Mouse (Mus musculus): Measurements from ENCODE around the gene Mob1a. TPM values are rescaled to one million over a fixed set of nuclear protein-coding genes. Genes with fewer than 3 reads are reported as not detected.

Mob1a gene
- polyA plus RNA-seq, 1 experiment from 2014 or later = 69.7 TPM

GRCm38 (mm10) chr6:83381510-83382491 is 56.0 kb downstream of the Mob1a start:
- H3K36me3 ChIP-seq (ENCODE audit: control insufficient read depth, insufficient read depth, low read length) = peaks cover 29% of the 10 kb centered on the region
- H3K27me3 ChIP-seq (ENCODE audit: control insufficient read depth, insufficient read depth, low read length) = no peaks in the 10 kb centered on the region
- WGBS = 90% methylated on average over 10 of the region's 10 CpGs
- H3K9ac ChIP-seq (ENCODE audit: low read length) = no peak overlapping the region
- DNase-seq (ENCODE audit: low spot score) (no peak), ATAC-seq (ENCODE audit: insufficient number of reproducible peaks, low FRiP score, low TSS enrichment, low read depth) (no peak; the same call in 1 of the 2 replicates)
- H3K27ac ChIP-seq (replicated peaks; ENCODE audit: low read depth, low read length) = no peak overlapping the region
- no peaks in the 10 kb centered on the region for H3K9me3 ChIP-seq (ENCODE audit: control insufficient read depth, low read length)
- no peaks in the 10 kb centered on the region for H3K4me1 ChIP-seq (ENCODE audit: control insufficient read depth, insufficient read depth, low read length)
- no peak overlapping the region for H3K4me3 ChIP-seq (ENCODE audit: low read depth, low read length)
- no peak overlapping the region for H3K4me2 ChIP-seq (ENCODE audit: low read depth, severe bottlenecking)

- peaks cover 19% of the 10 kb centered on the region for H3K36me3 ChIP-seq (ENCODE audit: control insufficient read depth, insufficient read depth, low read length)
- WGBS = 93% methylated on average over 9 of the region's 9 CpGs
- no peak overlapping the region for H3K4me2 ChIP-seq (ENCODE audit: low read depth, severe bottlenecking)
- no peak overlapping the region for H3K4me3 ChIP-seq (ENCODE audit: low read depth, low read length)
- no peaks in the 10 kb centered on the region for H3K4me1 ChIP-seq (ENCODE audit: control insufficient read depth, insufficient read depth, low read length)
- ATAC-seq (ENCODE audit: insufficient number of reproducible peaks, low FRiP score, low TSS enrichment, low read depth) = no peak
- H3K27ac ChIP-seq (replicated peaks; ENCODE audit: low read depth, low read length) = no peak overlapping the region
- H3K9me3 ChIP-seq (ENCODE audit: control insufficient read depth, low read length) = no peaks in the 10 kb centered on the region
- no peak for DNase-seq (ENCODE audit: low spot score)
- no peak overlapping the region for H3K9ac ChIP-seq (ENCODE audit: low read length)
- no peaks in the 10 kb centered on the region for H3K27me3 ChIP-seq (ENCODE audit: control insufficient read depth, insufficient read depth, low read length)
These were observed 59.8 kb downstream of the Mob1a start for GRCm38 (mm10) chr6:83385569-83386090.

- Histone ChIP-seq H3K27ac (replicated peaks; ENCODE audit: low read depth, low read length) (no peak overlapping the region), H3K9me3 (ENCODE audit: control insufficient read depth, low read length) (no peaks in the 10 kb centered on the region), H3K4me2 (ENCODE audit: low read depth, severe bottlenecking) (no peak overlapping the region), H3K4me3 (ENCODE audit: low read depth, low read length) (no peak overlapping the region), H3K9ac (ENCODE audit: low read length) (no peak overlapping the region), H3K4me1 (ENCODE audit: control insufficient read depth, insufficient read depth, low read length) (no peaks in the 10 kb centered on the region), H3K27me3 (ENCODE audit: control insufficient read depth, insufficient read depth, low read length) (no peaks in the 10 kb centered on the region), H3K36me3 (ENCODE audit: control insufficient read depth, insufficient read depth, low read length) (peaks cover 13% of the 10 kb centered on the region; the same call in 1 of the 2 replicates)
- no peak for DNase-seq (ENCODE audit: low spot score)
- no peak for ATAC-seq (ENCODE audit: insufficient number of reproducible peaks, low FRiP score, low TSS enrichment, low read depth)
- WGBS = 90% methylated on average over 8 of the region's 8 CpGs
These were observed 66.5 kb downstream of the Mob1a start for GRCm38 (mm10) chr6:83392166-83392780.

Other genes starting within 250 kb of the Mob1a start
- gene Pcgf1, start 248.1 kb upstream of the Mob1a start, polyA plus RNA-seq (2014; fragmentation: Nextera tagmentation; extraction: Ambion mirVana) = 44.3 and 47.0 TPM in 2 replicates
- gene Lbx2, start 239.6 kb upstream of the Mob1a start, polyA plus RNA-seq (2014; fragmentation: Nextera tagmentation; extraction: Ambion mirVana) = 0.81 and 2.0 TPM in 2 replicates
- 1.9 and 2.0 TPM in 2 replicates for gene Ccdc142, start 224.4 kb upstream of the Mob1a start, polyA plus RNA-seq (2014; fragmentation: Nextera tagmentation; extraction: Ambion mirVana)
- gene Gm42688, start 224.4 kb upstream of the Mob1a start, polyA plus RNA-seq (2014; fragmentation: Nextera tagmentation; extraction: Ambion mirVana) = 2.3 and 2.4 TPM in 2 replicates
- gene Mrpl53, start 217.0 kb upstream of the Mob1a start, polyA plus RNA-seq (2014; fragmentation: Nextera tagmentation; extraction: Ambion mirVana) = 140 and 141 TPM in 2 replicates
- 34.7 and 42.1 TPM in 2 replicates for gene Mogs, start 210.5 kb upstream of the Mob1a start, polyA plus RNA-seq (2014; fragmentation: Nextera tagmentation; extraction: Ambion mirVana)
- gene Wbp1, start 204.5 kb upstream of the Mob1a start, polyA plus RNA-seq (2014; fragmentation: Nextera tagmentation; extraction: Ambion mirVana) = 153 and 182 TPM in 2 replicates
- gene Ino80b, start 200.6 kb upstream of the Mob1a start, polyA plus RNA-seq (2014; fragmentation: Nextera tagmentation; extraction: Ambion mirVana) = 20.8 and 21.7 TPM in 2 replicates
- 29.2 and 30.5 TPM in 2 replicates for gene Rtkn, start 190.6 kb upstream of the Mob1a start, polyA plus RNA-seq (2014; fragmentation: Nextera tagmentation; extraction: Ambion mirVana)
- gene Wdr54, start 169.6 kb upstream of the Mob1a start, polyA plus RNA-seq (2014; fragmentation: Nextera tagmentation; extraction: Ambion mirVana) = 11.5 and 13.7 TPM in 2 replicates
- 0.58 and 1.1 TPM in 2 replicates for gene 1700003E16Rik, start 169.6 kb upstream of the Mob1a start, polyA plus RNA-seq (2014; fragmentation: Nextera tagmentation; extraction: Ambion mirVana)
- gene Dctn1, start 160.1 kb upstream of the Mob1a start, polyA plus RNA-seq (2014; fragmentation: Nextera tagmentation; extraction: Ambion mirVana) = 70.4 and 71.4 TPM in 2 replicates
- 0.16 and 0.47 TPM in 2 replicates for gene Slc4a5, start 106.2 kb upstream of the Mob1a start, polyA plus RNA-seq (2014; fragmentation: Nextera tagmentation; extraction: Ambion mirVana)
- 59.7 and 59.9 TPM in 2 replicates for gene Mthfd2, start 108 bp upstream of the Mob1a start, polyA plus RNA-seq (2014; fragmentation: Nextera tagmentation; extraction: Ambion mirVana)
- 143 and 157 TPM in 2 replicates for gene Bola3, start 23.1 kb downstream of the Mob1a start, polyA plus RNA-seq (2014; fragmentation: Nextera tagmentation; extraction: Ambion mirVana)
- gene Tet3, start 133.1 kb downstream of the Mob1a start, polyA plus RNA-seq (2014; fragmentation: Nextera tagmentation; extraction: Ambion mirVana) = 32.5 and 35.8 TPM in 2 replicates
- 64.7 and 67.5 TPM in 2 replicates for gene Dguok, start 181.0 kb downstream of the Mob1a start, polyA plus RNA-seq (2014; fragmentation: Nextera tagmentation; extraction: Ambion mirVana)
- 0.76 and 0.87 TPM in 2 replicates for gene Actg2, start 210.2 kb downstream of the Mob1a start, polyA plus RNA-seq (2014; fragmentation: Nextera tagmentation; extraction: Ambion mirVana)
- 18.4 and 19.1 TPM in 2 replicates for gene Stambp, start 246.7 kb downstream of the Mob1a start, polyA plus RNA-seq (2014; fragmentation: Nextera tagmentation; extraction: Ambion mirVana)